In genomic region chr9:107694627-107695026, GRCm38 (mm10) we compare ENCODE assay signal across 15 mouse cellular contexts. TPM values are rescaled to one million over a fixed set of nuclear protein-coding genes. Genes with fewer than 3 reads are reported as not detected.
DNase-seq lines count a peak whose midpoint lies in the region; ATAC-seq and TF ChIP-seq lines count a peak whose summit lies in the region.
"Had no signal": no experiment of that assay in that cellular context is flagged by ENCODE, and none has a peak within 500 bp of the region (broad histone marks: within the 10 kb centered on the region; RNA-seq: fewer than 3 reads in every experiment).

No protein-coding gene starts in this region.

- no peaks in the 10 kb centered on the region for H3K79me2 ChIP-seq in liver, adult 2 months (ENCODE audit: control insufficient read depth, insufficient read depth, low read length)

- peak overlapping the region; percentile 31; the same call in 1 of the 2 replicates for H3K27ac ChIP-seq in heart, embryonic 10.5 days
- H3K27ac ChIP-seq in liver, adult 2 months (replicated peaks; ENCODE audit: insufficient read depth, low read depth, low read length) = no peak overlapping the region
- no peak overlapping the region for H3K27ac ChIP-seq in liver, embryonic 11.5 days (ENCODE audit: low read depth, low read length)
- H3K27ac ChIP-seq: hindbrain, embryonic 15.5 days; midbrain, embryonic 12.5 days had no signal

- no peak overlapping the region for H3K9ac ChIP-seq in liver, adult 2 months (ENCODE audit: low read depth, low read length)
- H3K9ac ChIP-seq in liver, embryonic 11.5 days (ENCODE audit: low read depth, low read length) = no peak overlapping the region
- H3K9ac ChIP-seq: hindbrain, embryonic 15.5 days; midbrain, embryonic 12.5 days had no signal

- peaks cover 71% of the 10 kb centered on the region for H3K4me1 ChIP-seq in heart, embryonic 10.5 days
- H3K4me1 ChIP-seq in liver, adult 2 months (ENCODE audit: control insufficient read depth, insufficient read depth, low read length) = 0 out of 2 replicates have a peak, but pooled peaks cover 7% of the 10 kb centered on the region
- peaks cover 25% of the 10 kb centered on the region for H3K4me1 ChIP-seq in liver, embryonic 11.5 days (replicated peaks; ENCODE audit: control insufficient read depth, insufficient read depth, low read length)

- H3K36me3 ChIP-seq in heart, embryonic 10.5 days = peaks cover 30% of the 10 kb centered on the region
- H3K36me3 ChIP-seq in liver, adult 2 months (ENCODE audit: control insufficient read depth, insufficient read depth, low read length) = no peaks in the 10 kb centered on the region
- H3K36me3 ChIP-seq in liver, embryonic 11.5 days (ENCODE audit: control insufficient read depth, insufficient read depth, low read length) = no peaks in the 10 kb centered on the region; the same call in 1 of the 2 replicates

- WGBS in heart, embryonic 10.5 days = 77% methylated on average over 7 of the region's 7 CpGs
- WGBS in liver, adult 2 months = 12% methylated on average over 7 of the region's 7 CpGs
- WGBS in liver, embryonic 11.5 days = 66% methylated on average over 7 of the region's 7 CpGs

- no peaks in the 10 kb centered on the region for H3K9me3 ChIP-seq in heart, embryonic 10.5 days
- H3K9me3 ChIP-seq in liver, embryonic 11.5 days (ENCODE audit: control insufficient read depth, low read length) = no peaks in the 10 kb centered on the region
- H3K9me3 ChIP-seq: hindbrain, embryonic 15.5 days; limb, embryonic 10.5 days; midbrain, embryonic 12.5 days had no signal

- ATAC-seq in liver, embryonic 11.5 days (replicated peaks; ENCODE audit: low FRiP score) = no peak

- no peak overlapping the region for H3K4me3 ChIP-seq in heart, embryonic 10.5 days
- no peak overlapping the region for H3K4me3 ChIP-seq in liver, adult 2 months (ENCODE audit: insufficient read depth, low read depth, low read length)
- no peak overlapping the region for H3K4me3 ChIP-seq in liver, embryonic 11.5 days (ENCODE audit: low read depth, low read length)
- H3K4me3 ChIP-seq: erythroblast, embryonic 14.5 days; hindbrain, embryonic 15.5 days; limb, embryonic 10.5 days; midbrain, embryonic 12.5 days had no signal

- H3K27me3 ChIP-seq in heart, embryonic 10.5 days (ENCODE audit: insufficient read depth, poor library complexity, severe bottlenecking) = no peaks in the 10 kb centered on the region
- H3K27me3 ChIP-seq in liver, adult 2 months (ENCODE audit: control insufficient read depth, insufficient read depth, low read length) = no peaks in the 10 kb centered on the region
- peaks cover 9% of the 10 kb centered on the region for H3K27me3 ChIP-seq in liver, embryonic 11.5 days (replicated peaks; ENCODE audit: control insufficient read depth, insufficient read depth, low read length)
- H3K27me3 ChIP-seq: hindbrain, embryonic 15.5 days; midbrain, embryonic 12.5 days had no signal

- intact Hi-C loops in heart, postnatal 36 days (cut with DNase I) = no loop called here
- intact Hi-C loops in gastrocnemius, postnatal 14 days (cut with DNase I; ENCODE audit: low total_unique reads) = no loop called here
- intact Hi-C loops in left cerebral cortex, postnatal 36 days (cut with DNase I) = no loop called here

- no peak for DNase-seq in heart, embryonic 10.5 days (ENCODE audit: low spot score)
- no peak for DNase-seq in heart, postnatal 36 days
- peak; percentile 82 for DNase-seq in liver, adult 2 months (ENCODE audit: extremely low read depth, low read depth, low spot score)
- no peak for DNase-seq in liver, embryonic 11.5 days (ENCODE audit: low spot score)
- peak; percentile 54 for DNase-seq in gastrocnemius, postnatal 14 days
- DNase-seq in lung, postnatal 25 days (ENCODE audit: low spot score) = peak; percentile 50
- DNase-seq in left cerebral cortex, postnatal 36 days (ENCODE audit: low spot score in 2 of 2) = no peak
- no peak for DNase-seq in thymus, postnatal 14 days
- DNase-seq: cerebellum, adult 9-11 months; right cerebral cortex, postnatal 4 days had no signal

- TF ChIP-seq CTCF in liver, adult 2 months (IDR thresholded peaks at IDR 0.05; ENCODE audit: low read depth, low read length) = no peak

- H3K4me2 ChIP-seq in liver, embryonic 11.5 days = no peak overlapping the region
- H3K4me2 ChIP-seq: hindbrain, embryonic 15.5 days; midbrain, embryonic 12.5 days had no signal

- no peak for TF ChIP-seq POLR2A in liver, adult 2 months (IDR thresholded peaks at IDR 0.05; ENCODE audit: extremely low read depth, insufficient read depth, low read length)

RNA-seq across cellular contexts. Expression of gene Gnat1, which starts 15.1 kb away (rescaled TPM):
- polyA plus RNA-seq in heart, embryonic 10.5 days (2016; fragmentation: Nextera tagmentation; extraction: Ambion mirVana) = 1.2 and 3.2 TPM in 2 replicates
- total RNA-seq in heart, postnatal 36 days (2021) = not detected
- 3.2 and 6.3 TPM in 2 replicates for total RNA-seq in liver, adult 2 months (2014; rRNA removed)
- 5.5 and 7.1 TPM in 2 replicates for polyA plus RNA-seq in liver, adult 2 months (2012; rRNA removed)
- 4.7 and 5.0 TPM in 2 replicates for polyA plus RNA-seq in liver, embryonic 11.5 days (2014; fragmentation: Nextera tagmentation; extraction: Ambion mirVana)
- total RNA-seq in gastrocnemius, postnatal 14 days (2021) = not detected
- total RNA-seq in left cerebral cortex, postnatal 36 days (2021) = 1 to 10 TPM in 1 of 2 experiments, under 1 TPM in 1; 0.41 to 1.2 TPM
- total RNA-seq: layer of hippocampus, postnatal 25 days had no signal
- polyA plus RNA-seq: erythroblast, embryonic 14.5 days had no signal

RNA-seq across cellular contexts. Expression of gene Sema3f, which starts 15.6 kb away (rescaled TPM):
- polyA plus RNA-seq in heart, embryonic 10.5 days (2016; fragmentation: Nextera tagmentation; extraction: Ambion mirVana) = 4.7 and 13.2 TPM in 2 replicates
- total RNA-seq in heart, postnatal 36 days (2021) = 10 to 100 TPM; 16.0 to 16.9 TPM
- 3.5 and 4.6 TPM in 2 replicates for total RNA-seq in liver, adult 2 months (2014; rRNA removed)
- polyA plus RNA-seq in liver, adult 2 months (2012; rRNA removed) = 6.7 and 8.9 TPM in 2 replicates
- 5.9 and 6.2 TPM in 2 replicates for polyA plus RNA-seq in liver, embryonic 11.5 days (2014; fragmentation: Nextera tagmentation; extraction: Ambion mirVana)
- 10 to 100 TPM in 1 of 2 experiments, 1 to 10 TPM in 1; 8.4 to 10.6 TPM for total RNA-seq in gastrocnemius, postnatal 14 days (2021)
- 10 to 100 TPM; 16.6 to 17.2 TPM for total RNA-seq in left cerebral cortex, postnatal 36 days (2021)
- polyA plus RNA-seq: erythroblast, embryonic 14.5 days had no signal

RNA-seq across cellular contexts. Expression of gene Slc38a3, which starts 25.3 kb away (rescaled TPM):
- 4.2 and 4.5 TPM in 2 replicates for polyA plus RNA-seq in heart, embryonic 10.5 days (2016; fragmentation: Nextera tagmentation; extraction: Ambion mirVana)
- total RNA-seq in heart, postnatal 36 days (2021) = 10 to 100 TPM; 66.0 to 80.3 TPM
- total RNA-seq in liver, adult 2 months (2014; rRNA removed) = 982 and 1,378 TPM in 2 replicates
- 3,567 and 4,585 TPM in 2 replicates for polyA plus RNA-seq in liver, adult 2 months (2012; rRNA removed)
- 3.9 and 4.0 TPM in 2 replicates for polyA plus RNA-seq in liver, embryonic 11.5 days (2014; fragmentation: Nextera tagmentation; extraction: Ambion mirVana)
- total RNA-seq in gastrocnemius, postnatal 14 days (2021) = 10 to 100 TPM; 29.8 to 57.1 TPM
- 10 to 100 TPM; 66.3 to 66.8 TPM for total RNA-seq in left cerebral cortex, postnatal 36 days (2021)

RNA-seq across cellular contexts. Expression of gene Gnai2, which starts 59.5 kb away (rescaled TPM):
- polyA plus RNA-seq in heart, embryonic 10.5 days (2016; fragmentation: Nextera tagmentation; extraction: Ambion mirVana) = 359 and 404 TPM in 2 replicates
- 100 to 1,000 TPM; 248 to 259 TPM for total RNA-seq in heart, postnatal 36 days (2021)
- total RNA-seq in liver, adult 2 months (2014; rRNA removed) = 31.6 and 44.8 TPM in 2 replicates
- 117 and 122 TPM in 2 replicates for polyA plus RNA-seq in liver, adult 2 months (2012; rRNA removed)
- 217 and 233 TPM in 2 replicates for polyA plus RNA-seq in liver, embryonic 11.5 days (2014; fragmentation: Nextera tagmentation; extraction: Ambion mirVana)
- 100 to 1,000 TPM; 139 to 152 TPM for total RNA-seq in gastrocnemius, postnatal 14 days (2021)
- 100 to 1,000 TPM; 215 to 221 TPM for total RNA-seq in left cerebral cortex, postnatal 36 days (2021)

Comparison
In these comparisons a context has a peak if more than half of its experiments do, and no peak if none do; other contexts are left out.
1. DNase-seq: peak in liver, adult 2 months (single experiment), gastrocnemius, postnatal 14 days (single experiment) and lung, postnatal 25 days (single experiment); none in heart, embryonic 10.5 days (single experiment), heart, postnatal 36 days (0 of 2), liver, embryonic 11.5 days (single experiment), left cerebral cortex, postnatal 36 days (0 of 2) and thymus, postnatal 14 days (single experiment).
2. RNA of gene Slc38a3, which starts 25.3 kb away (total RNA-seq): 982 to 1,378 TPM in liver, adult 2 months; 66.0 to 80.3 TPM in heart, postnatal 36 days, 66.3 to 66.8 TPM in left cerebral cortex, postnatal 36 days and 29.8 to 57.1 TPM in gastrocnemius, postnatal 14 days; every median in the first group is over 10 times any median in the second.